Mouse (Mus musculus): ENCODE measurements around the gene Vat1l.

Gene Vat1l

GRCm38 (mm10) chr8:114390465-114391254, 185.2 kb downstream of the Vat1l start:
- no peak for DNase-seq (ENCODE audit: low read depth, low spot score)

GRCm38 (mm10) chr8:114398326-114398725, 192.9 kb downstream of the Vat1l start:
- no peak for DNase-seq (ENCODE audit: low read depth, low spot score)

GRCm38 (mm10) chr8:114399273-114399672, 193.9 kb downstream of the Vat1l start:
- DNase-seq (ENCODE audit: low read depth, low spot score): no peak

GRCm38 (mm10) chr8:114401679-114402078, 196.3 kb downstream of the Vat1l start:
- DNase-seq (ENCODE audit: low read depth, low spot score): no peak

GRCm38 (mm10) chr8:114411421-114411820, 206.0 kb downstream of the Vat1l start:
- DNase-seq (ENCODE audit: low read depth, low spot score): no peak

- no peak for DNase-seq (ENCODE audit: low read depth, low spot score)
Measured at GRCm38 (mm10) chr8:114417786-114418185, 212.4 kb downstream of the Vat1l start, which contains the start of gene Clec3a. Gene Clec3a (plus strand): TSS chr8:114418086.

GRCm38 (mm10) chr8:114418486-114418885, 213.1 kb downstream of the Vat1l start:
- DNase-seq (ENCODE audit: low read depth, low spot score): no peak

GRCm38 (mm10) chr8:114418904-114419303, 213.5 kb downstream of the Vat1l start:
- no peak for DNase-seq (ENCODE audit: low read depth, low spot score)

GRCm38 (mm10) chr8:114421544-114421943, 216.1 kb downstream of the Vat1l start:
- no peak for DNase-seq (ENCODE audit: low read depth, low spot score)
